Mouse (Mus musculus): Measurements from ENCODE around the gene Odf3b. TPM values are rescaled to one million over a fixed set of nuclear protein-coding genes. Genes with fewer than 3 reads are reported as not detected.

Odf3b gene
- polyA plus RNA-seq, 1 experiment from 2014 or later: 0.34 TPM

- H3K9me3 ChIP-seq (ENCODE audit: control insufficient read depth, low read length): no peaks in the 10 kb centered on the region
- DNase-seq (ENCODE audit: low spot score) (no peak), ATAC-seq (replicated peaks; ENCODE audit: low FRiP score, low TSS enrichment, low read depth) (no peak)
- no peak overlapping the region for H3K4me3 ChIP-seq (ENCODE audit: low read depth, low read length)
- no peak overlapping the region for H3K4me2 ChIP-seq (ENCODE audit: low read length)
- no peak overlapping the region for H3K27ac ChIP-seq (ENCODE audit: low read depth)
- no peaks in the 10 kb centered on the region for H3K4me1 ChIP-seq (replicated peaks; ENCODE audit: control insufficient read depth, insufficient read depth, low read length)
- H3K36me3 ChIP-seq (ENCODE audit: control insufficient read depth, insufficient read depth, low read length): no peaks in the 10 kb centered on the region
- 85% methylated on average over 2 of the region's 2 CpGs for WGBS
- no peak overlapping the region for H3K9ac ChIP-seq (ENCODE audit: low read length)
- no peaks in the 10 kb centered on the region for H3K27me3 ChIP-seq (replicated peaks; ENCODE audit: control insufficient read depth, insufficient read depth, low read length)
Observed at GRCm38 (mm10) chr15:89339696-89340095, 39.4 kb downstream of the Odf3b start.

GRCm38 (mm10) chr15:89336422-89336821 is 42.7 kb downstream of the Odf3b start:
- ATAC-seq (replicated peaks; ENCODE audit: low FRiP score, low TSS enrichment, low read depth) (no peak), DNase-seq (ENCODE audit: low spot score) (no peak)
- no peaks in the 10 kb centered on the region for H3K9me3 ChIP-seq (ENCODE audit: control insufficient read depth, low read length)
- no peaks in the 10 kb centered on the region for H3K36me3 ChIP-seq (ENCODE audit: control insufficient read depth, insufficient read depth, low read length)
- no peaks in the 10 kb centered on the region for H3K27me3 ChIP-seq (replicated peaks; ENCODE audit: control insufficient read depth, insufficient read depth, low read length)
- H3K9ac ChIP-seq (ENCODE audit: low read length): no peak overlapping the region
- no peak overlapping the region for H3K4me2 ChIP-seq (ENCODE audit: low read length)
- H3K27ac ChIP-seq (ENCODE audit: low read depth): no peak overlapping the region
- WGBS: 79% methylated on average over 14 of the region's 14 CpGs
- no peaks in the 10 kb centered on the region for H3K4me1 ChIP-seq (replicated peaks; ENCODE audit: control insufficient read depth, insufficient read depth, low read length)
- H3K4me3 ChIP-seq (ENCODE audit: low read depth, low read length): no peak overlapping the region

- ATAC-seq (replicated peaks; ENCODE audit: low FRiP score, low TSS enrichment, low read depth) (no peak), DNase-seq (ENCODE audit: low spot score) (no peak)
- H3K27ac ChIP-seq (ENCODE audit: low read depth): no peak overlapping the region
- H3K9me3 ChIP-seq (ENCODE audit: control insufficient read depth, low read length): no peaks in the 10 kb centered on the region
- H3K4me1 ChIP-seq (replicated peaks; ENCODE audit: control insufficient read depth, insufficient read depth, low read length): no peaks in the 10 kb centered on the region
- no peak overlapping the region for H3K4me3 ChIP-seq (ENCODE audit: low read depth, low read length)
- no peak overlapping the region for H3K9ac ChIP-seq (ENCODE audit: low read length)
- H3K36me3 ChIP-seq (ENCODE audit: control insufficient read depth, insufficient read depth, low read length): no peaks in the 10 kb centered on the region
- WGBS: 79% methylated on average over 17 of the region's 17 CpGs
- H3K4me2 ChIP-seq (ENCODE audit: low read length): no peak overlapping the region
- H3K27me3 ChIP-seq (replicated peaks; ENCODE audit: control insufficient read depth, insufficient read depth, low read length): no peaks in the 10 kb centered on the region
Observed at GRCm38 (mm10) chr15:89334774-89335537, 44.1 kb downstream of the Odf3b start.

GRCm38 (mm10) chr15:89334271-89334670 is 44.8 kb downstream of the Odf3b start, which contains the start of gene Miox:
Gene Miox (plus strand): TSS chr15:89334398.
- ATAC-seq (replicated peaks; ENCODE audit: low FRiP score, low TSS enrichment, low read depth) (no peak), DNase-seq (ENCODE audit: low spot score) (no peak)
- Histone ChIP-seq H3K4me3 (ENCODE audit: low read depth, low read length) (no peak within 1 kb of the TSS), H3K4me2 (ENCODE audit: low read length) (no peak within 1 kb of the TSS), H3K9ac (ENCODE audit: low read length) (no peak within 1 kb of the TSS), H3K27me3 (replicated peaks; ENCODE audit: control insufficient read depth, insufficient read depth, low read length) (no peaks in the 10 kb centered on the region), H3K9me3 (ENCODE audit: control insufficient read depth, low read length) (no peaks in the 10 kb centered on the region), H3K4me1 (replicated peaks; ENCODE audit: control insufficient read depth, insufficient read depth, low read length) (no peaks in the 10 kb centered on the region), H3K36me3 (ENCODE audit: control insufficient read depth, insufficient read depth, low read length) (no peaks in the 10 kb centered on the region), H3K27ac (ENCODE audit: low read depth) (no peak within 1 kb of the TSS)
- WGBS: 88% methylated on average over 7 of the region's 7 CpGs

Other genes with a start within 250 kb of the Odf3b start
- 4.5 and 5.1 TPM in 2 replicates for gene Mapk12, start 238.6 kb downstream of the Odf3b start, polyA plus RNA-seq (2014; fragmentation: Nextera tagmentation; extraction: Ambion mirVana)
- 7.4 and 7.8 TPM in 2 replicates for gene Mapk11, start 229.7 kb downstream of the Odf3b start, polyA plus RNA-seq (2014; fragmentation: Nextera tagmentation; extraction: Ambion mirVana)
- 149 and 150 TPM in 2 replicates for gene Plxnb2, start 198.5 kb downstream of the Odf3b start, polyA plus RNA-seq (2014; fragmentation: Nextera tagmentation; extraction: Ambion mirVana)
- gene Dennd6b, start 182.8 kb downstream of the Odf3b start, polyA plus RNA-seq (2014; fragmentation: Nextera tagmentation; extraction: Ambion mirVana): 13.9 and 16.2 TPM in 2 replicates
- gene Ppp6r2, start 167.7 kb downstream of the Odf3b start, polyA plus RNA-seq (2014; fragmentation: Nextera tagmentation; extraction: Ambion mirVana): 26.9 and 29.6 TPM in 2 replicates
- gene Sbf1, start 64.0 kb downstream of the Odf3b start, polyA plus RNA-seq (2014; fragmentation: Nextera tagmentation; extraction: Ambion mirVana): 52.6 and 53.6 TPM in 2 replicates
- gene Adm2, start 56.6 kb downstream of the Odf3b start, polyA plus RNA-seq (2014; fragmentation: Nextera tagmentation; extraction: Ambion mirVana): 0.32 and 0.73 TPM in 2 replicates
- gene Miox, start 44.9 kb downstream of the Odf3b start, polyA plus RNA-seq (2014; fragmentation: Nextera tagmentation; extraction: Ambion mirVana): not detected in 2 replicates
- gene Lmf2, start 23.6 kb downstream of the Odf3b start, polyA plus RNA-seq (2014; fragmentation: Nextera tagmentation; extraction: Ambion mirVana): 46.7 and 48.6 TPM in 2 replicates
- 157 and 170 TPM in 2 replicates for gene Ncaph2, start 23.6 kb downstream of the Odf3b start, polyA plus RNA-seq (2014; fragmentation: Nextera tagmentation; extraction: Ambion mirVana)
- 12.3 and 14.6 TPM in 2 replicates for gene Sco2, start 5.4 kb downstream of the Odf3b start, polyA plus RNA-seq (2014; fragmentation: Nextera tagmentation; extraction: Ambion mirVana)
- gene Tymp, start 2.2 kb downstream of the Odf3b start, polyA plus RNA-seq (2014; fragmentation: Nextera tagmentation; extraction: Ambion mirVana): 1.2 and 1.5 TPM in 2 replicates
- gene Klhdc7b, start 5.6 kb upstream of the Odf3b start, polyA plus RNA-seq (2014; fragmentation: Nextera tagmentation; extraction: Ambion mirVana): not detected in 2 replicates
- not detected in 2 replicates for gene Syce3, start 31.2 kb upstream of the Odf3b start, polyA plus RNA-seq (2014; fragmentation: Nextera tagmentation; extraction: Ambion mirVana)
- 0.60 and 0.76 TPM in 2 replicates for gene Cpt1b, start 46.6 kb upstream of the Odf3b start, polyA plus RNA-seq (2014; fragmentation: Nextera tagmentation; extraction: Ambion mirVana)
- gene C730034F03Rik, start 50.3 kb upstream of the Odf3b start, polyA plus RNA-seq (2014; fragmentation: Nextera tagmentation; extraction: Ambion mirVana): 1.7 and 2.2 TPM in 2 replicates
- gene Gm44502, start 50.4 kb upstream of the Odf3b start, polyA plus RNA-seq (2014; fragmentation: Nextera tagmentation; extraction: Ambion mirVana): not detected in 2 replicates
- 46.3 and 49.7 TPM in 2 replicates for gene Chkb, start 50.6 kb upstream of the Odf3b start, polyA plus RNA-seq (2014; fragmentation: Nextera tagmentation; extraction: Ambion mirVana)
- gene Mapk8ip2, start 74.6 kb upstream of the Odf3b start, polyA plus RNA-seq (2014; fragmentation: Nextera tagmentation; extraction: Ambion mirVana): 5.1 TPM in 2 replicates
- gene Arsa, start 98.1 kb upstream of the Odf3b start, polyA plus RNA-seq (2014; fragmentation: Nextera tagmentation; extraction: Ambion mirVana): 14.4 and 15.4 TPM in 2 replicates
- 1.9 and 2.1 TPM in 2 replicates for gene Shank3, start 120.3 kb upstream of the Odf3b start, polyA plus RNA-seq (2014; fragmentation: Nextera tagmentation; extraction: Ambion mirVana)
- gene Acr, start 189.0 kb upstream of the Odf3b start, polyA plus RNA-seq (2014; fragmentation: Nextera tagmentation; extraction: Ambion mirVana): 0.43 TPM in 1 of 2 replicates, not detected in the other
- 41.3 and 44.9 TPM in 2 replicates for gene Rabl2, start 212.6 kb upstream of the Odf3b start, polyA plus RNA-seq (2014; fragmentation: Nextera tagmentation; extraction: Ambion mirVana)